Mouse (Mus musculus): ENCODE data around the gene Nkx2-3.

The Nkx2-3 gene

DNA sequence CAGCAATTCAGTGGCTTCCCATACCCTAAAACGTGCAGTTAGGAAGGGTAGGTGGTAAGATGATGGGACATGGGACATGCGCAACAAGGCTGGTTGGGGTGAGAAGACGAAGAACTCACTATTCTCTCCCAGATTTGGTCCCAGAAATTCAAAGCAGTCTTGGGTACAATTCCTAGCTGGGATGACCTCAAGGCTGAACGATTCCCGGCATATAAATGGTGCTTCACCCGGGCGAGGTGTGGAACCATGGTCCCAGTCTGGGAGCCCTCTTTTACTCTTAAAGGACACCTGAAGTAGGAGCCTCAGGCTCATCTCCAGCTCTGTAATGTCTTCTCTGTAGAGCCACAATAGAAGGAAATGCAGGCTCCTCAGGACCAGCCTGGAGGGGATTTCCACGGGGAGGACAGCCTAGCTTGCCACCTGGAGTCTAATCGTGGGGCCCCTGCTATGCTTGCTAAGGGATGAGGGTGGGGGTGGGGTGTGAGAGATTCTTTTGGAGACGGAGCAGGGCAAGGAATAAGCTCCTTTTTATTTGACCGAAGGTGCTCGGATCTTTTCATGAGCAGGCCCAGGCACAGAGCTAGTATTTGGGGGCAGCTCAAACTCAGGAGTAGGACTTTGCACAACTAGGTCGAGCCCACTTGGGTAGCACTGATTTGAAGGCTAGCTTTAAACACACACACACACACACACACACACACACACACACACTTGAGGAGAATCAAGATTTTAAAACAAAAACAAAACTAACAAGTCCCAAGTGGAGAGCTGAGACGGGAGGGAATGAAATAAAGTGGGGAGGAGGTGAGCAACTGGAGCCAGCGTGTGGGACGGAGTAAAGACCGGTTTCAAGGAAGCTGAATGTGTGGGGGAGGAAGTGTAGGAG, 6.2 kb upstream of the Nkx2-3 start:
- no peak for DNase-seq (ENCODE audit: low spot score in 2 of 2)

DNA sequence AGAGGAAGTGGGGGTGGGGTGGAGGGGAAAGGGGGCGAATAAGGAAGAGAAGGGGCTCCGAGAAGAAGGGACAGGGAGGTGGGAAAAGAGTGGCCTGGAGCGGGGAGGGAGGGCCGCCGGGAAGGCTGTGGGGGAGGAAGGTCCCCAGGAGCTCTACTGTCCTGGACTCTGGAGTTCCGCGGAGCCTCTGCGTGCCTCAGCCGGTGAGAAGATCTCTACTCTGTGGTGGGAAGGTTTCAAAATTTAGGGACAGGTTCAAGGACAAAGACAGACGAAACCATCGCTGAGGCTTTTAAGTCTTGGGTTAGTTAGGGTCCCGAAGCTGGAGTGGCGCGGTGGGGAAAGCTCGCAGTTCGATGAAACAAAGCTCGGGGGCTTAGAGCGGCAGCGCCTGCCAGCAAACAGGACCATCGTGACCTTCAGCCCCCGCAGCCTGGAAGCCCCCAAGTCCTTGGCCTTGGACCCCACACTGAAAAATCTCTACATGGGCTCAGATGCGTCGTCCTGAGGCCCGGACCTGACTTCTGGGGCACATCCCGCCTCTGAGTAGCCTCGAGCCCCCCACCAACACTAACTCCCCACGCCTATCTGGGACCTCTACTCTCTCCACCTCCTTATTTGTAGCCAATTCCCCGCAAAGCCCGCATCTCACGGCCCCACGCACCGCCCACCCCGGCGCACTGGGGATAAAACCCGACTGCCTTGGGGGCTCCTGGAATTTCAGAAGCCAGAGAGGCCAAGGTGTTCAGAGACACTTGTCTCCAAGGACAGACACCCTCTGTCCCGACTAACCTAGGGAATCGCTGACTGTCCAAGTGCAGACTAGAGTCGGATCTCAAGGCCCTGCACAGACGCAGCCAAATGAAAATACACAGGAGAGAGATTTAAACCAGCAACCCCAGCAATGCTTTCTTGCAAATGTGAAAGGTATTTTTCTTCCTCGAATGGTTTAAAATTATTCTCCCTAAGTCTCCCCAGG, 5.3 kb upstream of the Nkx2-3 start:
- DNase-seq (ENCODE audit: low spot score in 2 of 2) = no peak

DNA sequence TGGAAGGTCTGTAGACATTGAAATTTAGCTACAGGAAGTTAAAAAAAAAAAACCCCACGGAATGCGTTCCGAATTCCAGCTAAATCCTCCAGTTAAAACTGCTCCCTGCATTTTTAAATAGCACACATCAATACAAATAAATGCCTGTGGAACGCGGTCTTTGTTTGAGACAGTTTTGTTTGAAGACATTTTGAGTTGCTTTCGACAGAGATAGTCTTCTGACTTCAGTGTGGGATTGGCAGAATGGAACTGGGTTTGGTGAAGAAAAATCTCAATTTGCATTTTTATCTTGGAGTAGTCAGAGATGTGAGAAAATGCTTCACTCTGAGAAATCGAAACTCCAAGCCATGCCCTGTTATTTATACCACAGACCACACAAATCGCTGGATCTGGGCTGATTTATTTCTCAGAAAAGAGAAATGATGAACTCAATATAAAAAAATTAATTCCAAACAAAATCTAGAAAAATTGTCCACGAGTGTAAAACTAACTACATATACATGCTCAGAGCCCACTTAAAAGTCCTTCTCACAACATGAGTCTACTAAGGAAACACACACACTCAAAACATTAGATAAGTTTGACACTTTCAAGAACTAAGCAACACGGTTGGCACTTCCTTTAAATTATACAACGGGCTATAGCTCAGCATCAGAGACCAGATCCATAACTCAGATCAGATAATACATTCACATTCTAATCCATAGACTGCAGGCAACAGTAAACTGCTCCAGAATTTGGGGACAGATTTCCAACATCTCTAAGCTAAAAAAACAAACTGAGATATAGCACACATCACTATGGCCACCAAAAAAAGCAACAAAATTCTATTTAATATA, 4.1 kb upstream of the Nkx2-3 start:
- DNase-seq (ENCODE audit: low spot score in 2 of 2) = no peak

DNA sequence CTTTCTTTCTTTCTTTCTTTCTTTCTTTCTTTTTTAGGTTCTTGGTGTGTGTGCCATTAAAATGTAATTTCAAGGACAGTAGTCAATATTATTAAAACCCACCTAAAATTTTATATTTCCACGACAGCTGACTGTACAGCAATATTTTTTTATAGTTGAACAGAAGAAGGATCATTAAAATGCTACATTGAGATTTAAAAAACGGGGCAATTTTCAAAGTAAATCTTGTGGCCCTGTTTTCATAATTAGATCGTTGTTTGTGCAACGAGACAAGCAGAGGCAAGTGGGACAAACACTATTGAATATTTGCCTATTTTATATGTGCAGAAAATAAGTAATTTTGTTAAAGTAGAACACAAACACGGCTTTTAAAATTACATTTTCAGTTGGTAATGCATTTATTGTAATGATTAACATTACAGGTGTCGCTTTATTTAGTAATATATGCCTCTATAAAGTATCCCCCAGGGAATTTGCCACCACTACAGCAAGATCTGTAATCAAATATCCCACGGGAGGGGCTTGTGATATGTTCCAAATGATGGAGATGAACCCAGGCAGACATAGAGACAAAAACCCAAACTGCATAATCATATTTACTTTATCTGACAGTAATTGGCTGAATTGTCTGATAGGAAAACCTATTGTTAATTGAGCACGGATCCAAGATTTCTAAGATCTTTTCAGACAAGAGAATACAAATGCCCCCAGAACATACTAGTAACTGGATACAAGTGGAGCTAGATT, 3.2 kb upstream of the Nkx2-3 start:
- no peak for DNase-seq (ENCODE audit: low spot score in 2 of 2)

DNA sequence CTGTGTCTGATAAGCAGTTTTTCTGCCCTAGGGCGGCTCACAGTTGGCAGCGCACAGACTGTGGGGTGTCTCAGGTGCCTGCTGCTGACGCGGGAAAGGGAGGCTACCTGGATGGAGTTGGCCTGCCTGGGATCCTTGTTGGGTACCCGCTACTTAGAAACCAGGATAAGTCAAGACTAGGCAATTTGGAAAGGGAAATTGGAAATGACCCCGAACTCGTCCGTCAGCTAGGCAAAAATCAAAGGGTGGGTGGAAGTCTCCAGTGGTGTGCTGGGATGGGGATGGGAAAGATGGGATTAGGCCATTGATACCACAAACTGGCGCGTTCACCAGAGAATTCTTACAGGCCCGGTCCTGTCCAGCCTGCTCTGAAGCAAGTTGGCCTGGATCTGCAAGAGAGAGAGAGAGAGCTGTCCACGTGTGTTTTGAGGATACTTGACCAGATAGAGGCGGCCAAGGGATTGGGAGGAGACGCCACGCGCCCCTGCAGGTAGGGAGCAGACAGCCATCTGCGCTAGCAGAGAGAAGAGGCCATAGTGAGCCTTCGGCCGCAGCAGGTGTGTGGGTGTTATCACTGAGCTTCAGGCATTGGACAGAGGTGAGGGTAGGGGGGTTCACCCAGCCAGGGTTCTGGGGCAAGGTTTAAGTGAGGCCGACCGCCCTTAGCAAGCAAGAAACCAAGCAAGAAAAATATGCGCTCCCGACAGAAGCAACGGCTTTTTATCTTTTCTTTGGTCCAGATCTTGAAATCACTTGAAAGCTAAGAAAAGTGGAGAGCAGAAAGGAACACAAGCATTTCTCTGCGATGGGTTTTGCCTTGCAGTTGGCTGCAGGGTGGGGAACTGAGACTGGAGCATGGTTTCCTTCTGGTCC, 2.4 kb upstream of the Nkx2-3 start:
- DNase-seq (ENCODE audit: low spot score in 2 of 2) = no peak

DNA sequence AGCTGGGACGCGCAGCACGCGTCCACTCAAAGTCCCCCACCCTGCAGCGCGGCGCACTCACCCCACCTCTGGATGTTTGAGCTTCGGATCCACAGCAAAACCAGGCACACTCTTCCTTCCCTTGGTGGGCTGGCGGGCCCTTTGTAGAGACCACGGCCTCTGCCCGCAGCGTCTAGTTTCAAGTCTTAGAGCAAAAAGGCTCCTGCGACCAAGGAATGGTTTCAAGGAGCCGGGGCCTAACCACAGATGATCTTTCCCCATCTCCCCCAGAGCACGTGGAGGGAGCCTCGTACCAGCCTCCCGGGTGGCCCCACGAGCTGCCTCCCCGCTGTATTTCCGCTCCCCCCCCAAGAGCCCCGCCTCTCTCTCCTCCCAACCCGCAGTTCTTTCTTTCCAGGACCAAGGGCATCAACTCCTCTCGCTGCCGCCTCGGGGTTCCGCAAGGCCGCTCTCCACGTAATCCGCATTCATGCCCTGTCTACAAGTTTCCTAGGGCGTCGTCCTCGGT, 1.7 kb upstream of the Nkx2-3 start:
- no peak for DNase-seq (ENCODE audit: low spot score in 2 of 2)

DNA sequence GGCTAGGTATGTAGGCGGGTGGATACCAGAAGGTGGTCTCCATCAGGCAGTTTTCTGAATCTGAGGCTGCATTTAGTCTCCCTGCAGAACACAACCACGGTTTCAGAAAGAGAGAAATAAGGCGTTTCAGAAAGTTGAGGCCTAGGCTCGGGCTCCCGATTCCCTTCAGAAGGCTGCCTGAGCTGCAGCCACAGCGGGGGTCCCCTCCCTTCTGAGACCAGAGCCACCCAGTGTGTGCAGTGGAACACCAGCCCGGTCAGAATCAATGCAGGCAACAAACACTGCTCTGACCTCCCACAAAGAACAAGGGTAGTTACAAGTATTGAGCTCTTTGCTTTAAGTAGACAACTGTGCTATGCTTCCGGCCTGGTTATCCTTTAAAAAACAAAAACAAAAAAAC, 1.0 kb upstream of the Nkx2-3 start:
- no peak for DNase-seq (ENCODE audit: low spot score in 2 of 2)

DNA sequence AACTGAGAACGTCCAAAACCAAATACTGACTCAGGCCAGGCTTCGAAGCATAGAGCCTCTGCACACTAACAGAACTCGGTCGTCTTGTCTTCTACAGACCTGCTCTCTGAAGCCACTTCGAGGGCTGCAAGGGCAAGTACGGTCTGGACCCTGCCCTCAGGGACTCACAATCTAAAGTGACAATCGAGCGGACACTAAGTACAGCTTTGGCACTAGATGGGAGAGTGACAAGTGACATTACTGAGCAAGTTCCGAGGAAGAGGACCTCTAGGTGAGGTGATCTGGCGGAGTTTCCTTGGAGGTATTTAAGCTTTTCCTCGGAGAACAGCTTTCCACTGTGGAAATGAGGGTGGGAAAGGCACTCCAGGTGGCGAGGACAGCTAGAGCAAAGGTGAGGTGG, 564 bp upstream of the Nkx2-3 start:
- no peak for DNase-seq (ENCODE audit: low spot score in 2 of 2)

DNA sequence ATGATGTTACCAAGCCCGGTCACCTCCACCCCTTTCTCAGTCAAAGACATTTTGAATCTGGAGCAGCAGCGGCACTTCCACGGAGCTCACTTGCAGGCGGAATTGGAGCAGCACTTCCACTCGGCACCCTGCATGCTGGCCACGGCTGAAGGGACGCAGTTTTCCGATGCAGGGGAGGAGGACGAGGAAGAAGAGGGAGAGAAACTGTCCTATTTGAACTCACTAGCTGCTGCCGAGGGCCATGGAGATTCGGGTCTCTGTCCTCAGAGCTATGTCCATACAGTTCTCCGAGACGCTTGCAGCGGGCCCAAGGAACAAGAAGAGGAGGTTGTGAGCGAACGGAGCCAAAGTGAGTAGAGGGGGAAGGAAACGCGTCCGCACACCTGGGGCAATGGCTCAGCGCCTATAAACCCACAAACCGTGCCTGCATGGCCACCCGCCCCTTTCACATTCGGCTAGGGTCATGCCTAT, 411 bp downstream of the Nkx2-3 start:
- no peak for DNase-seq (ENCODE audit: low spot score in 2 of 2)

DNA sequence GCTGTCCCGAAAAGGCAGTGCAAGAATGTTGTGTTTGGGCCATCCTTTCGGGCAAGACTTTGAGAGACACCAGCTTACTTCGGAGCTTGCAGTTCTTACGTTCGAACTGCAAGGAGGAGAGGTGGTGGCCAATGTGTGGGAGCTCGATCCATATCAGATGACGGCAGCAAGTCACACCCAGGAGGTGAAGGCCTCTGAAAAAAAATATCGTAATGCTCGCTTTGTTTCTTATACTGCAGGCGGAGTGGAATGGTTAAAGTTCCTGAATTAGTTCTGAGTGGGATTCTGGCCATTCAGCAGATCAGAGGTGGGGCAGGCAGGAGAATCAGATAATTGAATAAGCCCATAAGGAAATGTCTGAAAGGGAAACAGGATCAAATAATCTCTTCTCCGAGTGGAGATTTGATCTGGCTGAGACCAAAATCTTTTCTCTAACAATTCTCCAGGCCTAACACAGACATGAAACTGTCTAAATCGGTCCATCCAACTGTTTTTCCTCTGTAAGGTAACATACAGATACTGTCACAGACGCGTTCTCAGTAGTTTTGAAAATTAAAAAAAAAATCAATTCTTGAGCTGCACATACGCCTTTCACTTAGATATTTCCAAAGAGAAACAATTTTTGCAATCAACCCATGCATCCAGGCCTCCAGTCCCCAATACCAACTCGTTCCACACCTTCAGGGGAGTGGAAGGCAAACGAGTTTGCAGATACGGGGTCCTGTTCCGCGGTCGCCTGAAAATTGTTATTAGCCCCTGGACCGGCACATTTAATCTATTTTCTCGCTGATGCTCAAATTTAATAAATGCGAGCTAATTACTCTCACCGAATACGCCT, 1.4 kb downstream of the Nkx2-3 start:
- no peak for DNase-seq (ENCODE audit: low spot score in 2 of 2)

DNA sequence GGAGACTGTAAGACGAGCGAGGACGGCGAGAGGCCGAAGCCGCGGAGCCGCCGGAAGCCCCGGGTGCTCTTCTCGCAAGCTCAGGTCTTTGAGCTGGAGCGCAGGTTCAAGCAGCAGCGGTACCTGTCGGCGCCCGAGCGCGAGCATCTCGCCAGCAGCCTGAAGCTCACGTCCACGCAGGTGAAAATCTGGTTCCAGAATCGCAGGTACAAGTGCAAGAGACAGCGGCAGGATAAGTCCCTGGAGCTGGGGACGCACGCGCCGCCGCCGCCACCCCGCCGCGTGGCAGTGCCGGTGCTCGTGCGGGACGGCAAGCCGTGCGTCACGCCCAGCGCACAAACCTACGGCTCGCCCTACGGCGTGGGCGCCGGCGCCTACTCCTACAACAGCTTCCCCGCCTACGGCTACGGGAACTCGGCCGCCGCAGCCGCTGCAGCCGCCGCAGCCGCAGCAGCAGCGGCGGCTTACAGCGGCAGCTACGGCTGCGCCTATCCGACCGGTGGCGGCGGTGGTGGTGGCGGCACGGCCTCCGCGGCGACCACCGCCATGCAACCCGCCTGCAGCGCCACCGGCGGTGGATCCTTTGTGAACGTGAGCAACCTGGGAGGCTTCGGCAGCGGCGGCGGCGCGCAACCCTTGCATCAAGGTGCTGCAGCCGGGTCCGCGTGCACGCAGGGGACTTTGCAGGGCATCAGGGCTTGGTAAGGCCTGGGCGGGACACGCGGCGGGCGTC, 2.4 kb downstream of the Nkx2-3 start:
- peak in 1 of 2 experiments; percentile 72 for DNase-seq (ENCODE audit: low spot score in 2 of 2)

DNA sequence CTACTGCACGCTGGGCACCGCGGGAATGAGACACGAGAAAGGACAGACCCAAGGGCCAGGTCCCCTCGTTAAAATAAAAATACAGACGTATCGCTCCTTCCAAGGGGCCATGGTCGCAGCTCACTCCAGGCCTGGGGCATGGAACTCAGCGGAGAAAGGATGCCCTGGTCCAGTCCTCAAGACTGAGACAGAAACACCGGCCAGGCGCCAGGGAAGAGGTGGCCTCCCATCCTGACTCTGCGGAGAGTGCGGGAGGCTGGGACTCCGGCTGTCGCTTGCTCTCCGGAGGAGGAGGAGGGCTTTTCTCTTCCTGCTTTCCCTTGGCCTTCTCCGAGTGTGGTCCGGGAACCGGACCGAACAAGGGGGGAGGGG, 2.9 kb downstream of the Nkx2-3 start:
- DNase-seq (ENCODE audit: low spot score in 2 of 2) = no peak

DNA sequence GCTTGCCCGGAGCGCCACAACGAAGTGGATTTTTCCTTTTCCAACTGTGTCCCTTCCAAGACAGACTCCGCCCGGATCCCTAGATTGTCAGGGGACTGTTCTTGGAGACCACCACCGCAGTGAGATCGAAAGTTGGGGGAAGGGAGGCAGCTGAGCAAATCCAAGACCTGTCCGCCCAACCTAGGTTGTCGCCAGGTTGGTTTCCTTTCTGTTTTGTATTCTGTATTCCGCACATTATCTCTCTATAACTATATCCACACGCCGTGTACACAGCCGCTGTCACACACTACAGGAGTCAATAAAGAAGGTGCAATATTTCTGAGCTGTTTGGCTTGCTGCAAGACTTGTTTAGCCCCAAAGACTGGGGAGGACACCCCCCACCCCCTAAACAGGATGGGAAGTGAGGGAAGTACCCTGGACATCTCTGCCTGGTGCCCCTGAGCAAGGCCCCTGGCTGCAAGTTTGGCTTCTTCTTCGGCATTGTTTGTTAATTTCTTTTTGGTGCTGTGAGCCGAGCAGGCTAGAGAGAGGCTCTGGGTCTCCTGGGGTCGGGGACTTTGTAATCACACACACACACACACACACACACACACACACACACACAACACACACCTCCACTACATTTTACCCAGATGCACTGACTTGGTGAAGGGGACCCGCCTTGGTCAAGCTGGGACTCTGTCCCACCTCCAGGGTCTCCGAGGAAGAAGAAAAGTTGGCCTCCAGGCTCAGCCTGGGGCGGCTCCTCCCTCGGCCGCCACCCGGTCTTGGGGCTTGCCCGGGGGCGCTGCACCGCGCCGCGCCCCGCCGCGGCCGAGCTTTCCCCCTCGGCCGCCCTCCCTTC, 3.7 kb downstream of the Nkx2-3 start:
- no peak for DNase-seq (ENCODE audit: low spot score in 2 of 2)

DNA sequence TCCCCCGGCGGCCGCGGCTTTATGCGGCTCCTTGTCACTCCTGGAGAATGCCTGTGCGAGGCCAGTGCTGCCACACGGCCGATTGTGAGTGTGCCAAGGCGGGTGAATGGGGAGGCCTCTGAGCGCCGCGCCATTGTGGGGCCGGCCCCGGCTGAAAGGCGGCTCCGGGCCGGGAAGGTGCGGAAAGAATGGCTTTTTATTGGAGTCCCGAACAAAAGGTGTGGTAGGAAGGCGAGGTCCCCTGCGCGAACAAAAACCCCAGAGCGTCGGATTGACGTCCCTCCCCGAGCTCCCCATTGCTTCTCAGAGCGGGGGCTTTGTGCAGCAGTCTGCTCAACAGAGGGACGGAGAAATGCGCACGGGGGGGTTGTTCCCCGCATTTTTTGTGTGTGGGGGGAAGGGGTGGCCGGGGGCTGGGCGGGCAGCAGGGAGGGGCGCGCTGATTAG, 4.3 kb downstream of the Nkx2-3 start:
- DNase-seq (ENCODE audit: low spot score in 2 of 2) = no peak

DNA sequence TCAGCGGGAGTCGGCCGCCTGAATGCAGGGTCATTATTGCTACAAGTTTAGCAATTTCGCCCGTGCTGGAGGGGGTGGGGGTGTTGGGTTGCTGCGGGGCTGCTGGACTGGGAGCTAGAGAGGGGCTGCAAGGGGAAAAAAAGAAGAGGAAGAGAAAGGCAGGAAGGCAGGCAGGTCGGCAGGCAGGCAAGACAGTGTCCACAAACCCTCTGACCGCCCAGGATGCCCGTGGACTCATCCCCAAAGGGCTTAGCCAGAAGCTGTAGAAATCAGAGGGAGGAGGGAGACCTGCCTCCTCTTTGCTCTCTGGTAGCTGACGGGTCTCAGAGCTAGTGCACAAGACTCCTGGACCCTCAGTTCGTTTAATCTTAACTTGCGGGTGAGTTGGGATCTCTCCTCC, 4.8 kb downstream of the Nkx2-3 start:
- no peak for DNase-seq (ENCODE audit: low spot score in 2 of 2)

DNA sequence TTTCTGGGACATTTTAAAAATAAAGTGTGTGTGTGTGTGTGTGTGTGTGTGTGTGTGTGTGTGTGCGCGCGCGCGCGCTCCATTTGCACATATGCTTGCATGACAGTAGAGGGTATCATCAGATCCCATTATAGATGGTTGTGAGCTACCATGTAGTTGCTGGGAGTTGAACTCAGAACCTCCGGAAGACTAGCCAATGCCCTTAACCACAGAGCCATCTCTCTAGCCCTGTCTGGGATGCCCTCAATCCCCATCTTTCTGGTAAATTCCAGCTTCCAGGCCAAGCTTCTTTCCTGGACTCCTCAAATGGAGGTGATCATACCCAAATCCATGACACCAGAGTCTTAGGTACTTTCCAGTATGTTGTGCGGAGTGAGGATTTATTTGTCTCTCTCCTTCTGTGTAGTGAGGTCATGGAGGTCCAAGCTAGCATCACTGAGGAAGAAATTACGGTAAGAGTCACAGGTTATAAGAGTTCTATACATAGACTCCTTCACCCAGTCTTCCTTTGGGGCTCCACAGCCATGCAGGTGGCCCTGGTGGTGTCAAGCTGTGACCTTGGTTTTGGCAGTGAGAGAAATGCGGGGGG, 5.7 kb downstream of the Nkx2-3 start:
- no peak for DNase-seq (ENCODE audit: low spot score in 2 of 2)
